Mouse (Mus musculus) G1E (cell line): ENCODE data around the gene Ankrd52. TPM values are rescaled to one million over a fixed set of nuclear protein-coding genes. Genes with fewer than 3 reads are reported as not detected.
A peak's percentile ranks its signal among the peaks of the same experiment; 100 is the strongest.

Source experiments
- ATAC-seq: 2 replicates; pipeline ENCODE4 v1.8.0; 2016; ENCODE audit warnings: mild to moderate bottlenecking; ENCODE audit not compliant: insufficient number of reproducible peaks, poor library complexity, low FRiP score, severe bottlenecking; ENCODE audit errors: extremely low read depth
- DNase-seq: peaks from one replicate; pipeline ENCODE4 v3.0.0; 2012; ENCODE audit warnings: low spot score
- H3K27me3 ChIP-seq: 2 replicates; pipeline ENCODE4 v1.6.1; 2012; ENCODE audit warnings: mild to moderate bottlenecking, low read length, inconsistent platforms; ENCODE audit not compliant: insufficient read depth
- H3K36me3 ChIP-seq: replicated peaks from 2 replicates; pipeline ENCODE3; 2012; ENCODE audit warnings: mild to moderate bottlenecking, inconsistent platforms
- H3K4me1 ChIP-seq: 2 replicates; pipeline ENCODE4 v1.6.1; 2012; ENCODE audit warnings: low read depth, low read length, inconsistent platforms, mixed read lengths; ENCODE audit not compliant: insufficient read depth
- H3K4me3 ChIP-seq: 2 replicates; pipeline ENCODE4 v1.5.1; 2012; ENCODE audit warnings: low read depth, mild to moderate bottlenecking, inconsistent platforms, low read length, moderate library complexity, mixed read lengths
- H3K9me3 ChIP-seq: replicated peaks from 2 replicates; pipeline ENCODE4 v1.6.1; 2012; ENCODE audit warnings: inconsistent platforms
- CTCF ChIP-seq: IDR thresholded peaks from 2 replicates; pipeline ENCODE4 v1.5.1; 2012; ENCODE audit warnings: low read depth, low read length, inconsistent platforms, mixed read lengths
- GATA1 ChIP-seq: IDR thresholded peaks from 2 replicates; pipeline ENCODE4 v1.6.1; 2012; ENCODE audit warnings: borderline replicate concordance, low read length, inconsistent platforms, mixed read lengths
- GATA2 ChIP-seq: IDR thresholded peaks from 2 replicates; pipeline ENCODE4 v1.6.1; 2012; ENCODE audit warnings: low read depth, low read length, inconsistent platforms, borderline replicate concordance
- POLR2AphosphoS5 ChIP-seq: IDR thresholded peaks from 2 replicates; pipeline ENCODE4 v1.6.1; 2012; ENCODE audit warnings: low read depth, low read length, inconsistent platforms; ENCODE audit not compliant: insufficient replicate concordance
- TAL1 ChIP-seq: conservative IDR thresholded peaks from 2 replicates; pipeline ENCODE4 v1.6.1; 2012; ENCODE audit warnings: low read depth, low read length, inconsistent platforms, mixed read lengths
- polyA plus RNA-seq: library from polyadenylated mRNA; stranded (reverse); fragments of >175 nt; gene quantifications from 2 replicates; pipeline ENCODE4 v1.2.3, GENCODE M21; 2012
- total RNA-seq, 2 experiments: library from RNA; stranded (forward) in 1 of 2; stranded (reverse) in 1 of 2; fragments of 200-1000 nt in 1 of 2; fragments of >200 nt in 1 of 2; fragmentation: Nextera tagmentation in 1 of 2; gene quantifications; 2 replicates each; pipeline ENCODE4 v1.2.3; 2014 to 2017

The Ankrd52 gene
- total and polyA plus RNA-seq, 3 experiments = 6.6 to 75.9 (median 72.9) TPM

DNA sequence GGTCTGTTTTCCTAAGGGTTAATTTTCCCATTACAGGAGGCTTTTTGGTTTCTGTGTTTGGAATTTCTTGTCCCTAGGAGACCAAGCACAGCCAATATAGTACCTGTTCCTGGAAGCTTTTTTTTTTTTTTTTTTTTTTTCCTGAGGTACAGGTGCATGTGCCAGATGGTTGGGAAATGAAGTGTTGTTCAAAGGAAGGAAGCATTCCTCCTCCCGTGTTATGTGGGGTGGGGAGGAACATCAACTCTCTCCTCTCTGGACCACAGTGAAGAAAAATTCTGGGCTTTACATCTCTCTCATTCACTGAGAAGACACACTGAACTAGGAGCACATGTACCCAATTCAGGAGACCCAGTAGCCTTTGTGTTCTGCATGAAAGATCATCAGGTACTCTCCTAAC is 36.2 kb downstream of the Ankrd52 start:
- no peaks in the 10 kb centered on the region for H3K27me3 ChIP-seq
- no peak for ATAC-seq
- peaks cover 51% of the 10 kb centered on the region for H3K4me1 ChIP-seq
- no peak for DNase-seq
- H3K9me3 ChIP-seq = no peaks in the 10 kb centered on the region
- no peak overlapping the region for H3K4me3 ChIP-seq
- no peak for TF ChIP-seq GATA2
- no peak for TF ChIP-seq TAL1
- no peak for TF ChIP-seq CTCF
- no peak for TF ChIP-seq POLR2AphosphoS5
- no peak for TF ChIP-seq GATA1
- H3K36me3 ChIP-seq = peaks cover 56% of the 10 kb centered on the region

GRCm38 (mm10) chr10:128414848-128415247 is 37.9 kb downstream of the Ankrd52 start:
- no peak overlapping the region for H3K4me3 ChIP-seq
- ATAC-seq = no peak
- no peak for TF ChIP-seq POLR2AphosphoS5
- TF ChIP-seq GATA2 = no peak
- TF ChIP-seq TAL1 = no peak
- TF ChIP-seq CTCF = no peak
- TF ChIP-seq GATA1 = no peak
- no peaks in the 10 kb centered on the region for H3K9me3 ChIP-seq
- H3K27me3 ChIP-seq = no peaks in the 10 kb centered on the region
- no peak for DNase-seq
- H3K4me1 ChIP-seq = peaks cover 37% of the 10 kb centered on the region
- peaks cover 62% of the 10 kb centered on the region for H3K36me3 ChIP-seq

GRCm38 (mm10) chr10:128422426-128422825 is 45.5 kb downstream of the Ankrd52 start:
- no peak overlapping the region for H3K4me3 ChIP-seq
- no peaks in the 10 kb centered on the region for H3K9me3 ChIP-seq
- H3K27me3 ChIP-seq = no peaks in the 10 kb centered on the region
- peaks cover 88% of the 10 kb centered on the region for H3K36me3 ChIP-seq
- ATAC-seq (no peak), DNase-seq (no peak)
- no peak for TF ChIP-seq GATA2
- TF ChIP-seq GATA1 = no peak
- TF ChIP-seq POLR2AphosphoS5 = no peak
- no peak for TF ChIP-seq CTCF
- TF ChIP-seq TAL1 = no peak
- peaks cover 9% of the 10 kb centered on the region; the same call in 1 of the 2 replicates for H3K4me1 ChIP-seq

DNA sequence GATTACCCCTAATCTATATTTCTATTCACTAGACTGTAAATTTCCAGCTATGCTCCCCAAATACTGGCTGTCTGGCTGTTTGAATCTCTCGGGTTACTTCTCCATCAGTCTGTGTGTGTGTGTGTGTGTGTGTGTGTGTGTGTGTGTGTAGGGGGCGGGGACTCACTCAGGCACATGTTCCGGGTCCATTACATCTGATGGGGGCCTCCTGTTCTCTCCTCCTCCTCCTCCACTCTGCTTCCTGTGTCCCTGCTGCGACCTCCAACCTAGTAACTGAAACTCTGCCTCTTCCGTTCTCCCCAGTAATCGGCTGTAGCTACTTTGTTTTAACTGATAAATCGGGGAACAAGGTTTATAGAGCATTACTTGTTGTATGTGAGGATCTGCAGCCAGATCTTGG is 47.7 kb downstream of the Ankrd52 start:
- DNase-seq (no peak), ATAC-seq (peak; percentile 54; the same call in 1 of the 2 replicates)
- Histone ChIP-seq H3K9me3 (no peaks in the 10 kb centered on the region), H3K4me1 (peaks cover 9% of the 10 kb centered on the region; the same call in 1 of the 2 replicates), H3K27me3 (no peaks in the 10 kb centered on the region), H3K4me3 (no peak overlapping the region), H3K36me3 (peaks cover 89% of the 10 kb centered on the region)
- no peak for TF ChIP-seq POLR2AphosphoS5

DNA sequence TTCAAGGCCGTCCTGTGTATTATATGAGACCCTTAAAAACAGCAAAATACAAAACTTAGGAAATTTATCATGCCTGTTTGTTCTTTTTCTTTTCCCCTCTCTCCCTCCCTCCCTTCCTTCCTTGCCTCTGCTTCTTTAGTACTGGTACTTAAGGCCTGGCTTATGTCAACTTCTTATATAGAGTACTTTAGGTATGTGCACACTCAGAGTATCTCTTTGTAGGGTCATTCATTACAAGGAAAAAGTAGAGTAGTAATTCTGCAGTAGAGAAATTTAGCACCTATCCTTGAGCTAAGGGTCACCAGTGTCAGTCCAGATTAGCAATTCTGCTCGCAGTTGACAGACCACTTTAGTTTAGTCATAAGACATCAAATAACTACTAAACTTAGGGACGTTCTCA is 48.3 kb downstream of the Ankrd52 start:
- H3K27me3 ChIP-seq = no peaks in the 10 kb centered on the region
- H3K9me3 ChIP-seq = no peaks in the 10 kb centered on the region
- TF ChIP-seq POLR2AphosphoS5 = no peak
- H3K4me1 ChIP-seq = peaks cover 9% of the 10 kb centered on the region; the same call in 1 of the 2 replicates
- no peak overlapping the region for H3K4me3 ChIP-seq
- peaks cover 91% of the 10 kb centered on the region for H3K36me3 ChIP-seq
- ATAC-seq (no peak), DNase-seq (no peak)

DNA sequence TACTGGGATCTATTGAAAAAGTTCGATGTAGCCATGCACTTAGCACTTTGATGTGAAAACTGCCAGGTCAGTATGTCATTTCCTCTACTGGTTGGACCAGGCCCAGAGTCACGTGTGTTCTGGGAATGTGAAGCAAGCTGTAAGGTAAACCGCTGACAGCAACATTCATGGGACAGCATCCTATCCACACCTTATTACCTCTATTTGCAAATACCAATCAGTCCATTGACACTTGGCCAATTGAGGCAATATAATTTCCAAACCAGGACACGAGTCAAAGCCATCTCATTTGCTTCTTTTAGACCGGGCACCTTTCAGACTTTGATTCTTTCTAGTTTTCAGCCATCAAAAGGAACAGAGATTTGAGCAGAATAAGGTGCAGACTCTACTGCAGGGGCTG is 52.1 kb downstream of the Ankrd52 start:
- H3K4me1 ChIP-seq = peaks cover 7% of the 10 kb centered on the region; the same call in 1 of the 2 replicates
- TF ChIP-seq GATA2 = no peak
- TF ChIP-seq TAL1 = no peak
- TF ChIP-seq POLR2AphosphoS5 = no peak
- TF ChIP-seq CTCF = no peak
- no peak for TF ChIP-seq GATA1
- no peaks in the 10 kb centered on the region for H3K9me3 ChIP-seq
- H3K27me3 ChIP-seq = no peaks in the 10 kb centered on the region
- H3K4me3 ChIP-seq = no peak overlapping the region
- no peak for DNase-seq
- peaks cover 85% of the 10 kb centered on the region for H3K36me3 ChIP-seq
- no peak for ATAC-seq

DNA sequence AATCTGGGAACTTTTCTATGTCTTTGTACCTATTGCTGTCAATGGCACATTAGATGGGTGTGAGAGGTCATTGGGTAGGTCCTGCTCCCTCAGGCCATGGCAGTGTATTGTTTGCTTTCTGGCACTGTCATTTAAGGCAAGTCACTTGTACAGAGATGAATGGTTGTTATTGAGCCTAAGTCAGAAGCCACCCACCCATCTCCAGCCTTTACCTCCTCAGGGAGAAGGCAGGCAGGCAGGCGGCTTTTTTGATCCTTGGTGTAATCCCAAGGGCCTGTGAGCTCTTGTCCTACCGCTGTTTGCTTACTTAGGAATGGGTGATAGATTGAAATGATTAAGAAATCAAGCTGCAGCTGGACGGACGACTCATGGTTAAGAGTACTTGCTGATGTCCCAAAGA is 52.5 kb downstream of the Ankrd52 start:
- no peak for TF ChIP-seq POLR2AphosphoS5
- no peak for TF ChIP-seq GATA2
- no peak for TF ChIP-seq CTCF
- TF ChIP-seq TAL1 = no peak
- TF ChIP-seq GATA1 = no peak
- peaks cover 6% of the 10 kb centered on the region; the same call in 1 of the 2 replicates for H3K4me1 ChIP-seq
- no peaks in the 10 kb centered on the region for H3K27me3 ChIP-seq
- H3K36me3 ChIP-seq = peaks cover 86% of the 10 kb centered on the region
- H3K4me3 ChIP-seq = no peak overlapping the region
- no peak for DNase-seq
- no peak for ATAC-seq
- H3K9me3 ChIP-seq = no peaks in the 10 kb centered on the region
